Mouse (Mus musculus) stomach, postnatal 0 days (tissue): ENCODE results near the gene Zfp536.

Experiments used
- CTCF ChIP-seq: IDR thresholded peaks from 2 replicates; pipeline ENCODE4 v1.5.1; 2016; ENCODE audit warnings: antibody characterized with exemption, low read depth, mild to moderate bottlenecking, moderate library complexity
- EP300 ChIP-seq: optimal IDR thresholded peaks from 2 replicates; pipeline ENCODE3; 2016; ENCODE audit warnings: antibody characterized with exemption

- TF ChIP-seq CTCF: no peak
- TF ChIP-seq EP300: no peak
These were observed 5.0 kb downstream of the Zfp536 start for GRCm38 (mm10) chr7:37768310-37768940.
